Mouse (Mus musculus): ENCODE results near the gene Ccdc85c. TPM values are rescaled to one million over a fixed set of nuclear protein-coding genes. Genes with fewer than 3 reads are reported as not detected.

Gene Ccdc85c
- polyA plus RNA-seq, 1 experiment from 2014 or later: 7.5 TPM

- no peak for ATAC-seq
- H3K9ac ChIP-seq (ENCODE audit: low read depth, low read length): no peak overlapping the region
- no peaks in the 10 kb centered on the region for H3K27me3 ChIP-seq (replicated peaks; ENCODE audit: control insufficient read depth, insufficient read depth, low read length)
- H3K4me3 ChIP-seq (ENCODE audit: low read length): no peak overlapping the region
- no peak overlapping the region for H3K4me2 ChIP-seq (ENCODE audit: low read length)
- no peaks in the 10 kb centered on the region; the same call in 1 of the 2 replicates for H3K36me3 ChIP-seq (ENCODE audit: control insufficient read depth, insufficient read depth, low read length)
- WGBS: 91% methylated on average over 15 of the region's 15 CpGs
- H3K9me3 ChIP-seq (ENCODE audit: control insufficient read depth, low read length): no peaks in the 10 kb centered on the region
- no peak overlapping the region for H3K27ac ChIP-seq (ENCODE audit: low read depth, low read length)
- H3K4me1 ChIP-seq (ENCODE audit: control insufficient read depth, insufficient read depth, low read depth, low read length): peaks cover 36% of the 10 kb centered on the region
These were observed 64.6 kb downstream of the Ccdc85c start for GRCm38 (mm10) chr12:108210623-108211022.

GRCm38 (mm10) chr12:108208726-108209438 lies 66.3 kb downstream of the Ccdc85c start:
- Histone ChIP-seq H3K4me1 (ENCODE audit: control insufficient read depth, insufficient read depth, low read depth, low read length) (peaks cover 29% of the 10 kb centered on the region), H3K27ac (ENCODE audit: low read depth, low read length) (peak overlapping the region; percentile 9; the same call in 1 of the 2 replicates), H3K36me3 (ENCODE audit: control insufficient read depth, insufficient read depth, low read length) (peaks cover 2% of the 10 kb centered on the region; the same call in 1 of the 2 replicates), H3K4me3 (ENCODE audit: low read length) (no peak overlapping the region), H3K9ac (ENCODE audit: low read depth, low read length) (no peak overlapping the region; the same call in 1 of the 2 replicates), H3K4me2 (ENCODE audit: low read length) (no peak overlapping the region), H3K9me3 (ENCODE audit: control insufficient read depth, low read length) (no peaks in the 10 kb centered on the region), H3K27me3 (replicated peaks; ENCODE audit: control insufficient read depth, insufficient read depth, low read length) (no peaks in the 10 kb centered on the region)
- 27% methylated on average over 13 of the region's 13 CpGs for WGBS
- ATAC-seq: peak; percentile 15; the same call in 1 of the 2 replicates

GRCm38 (mm10) chr12:108208216-108208615 lies 67.0 kb downstream of the Ccdc85c start:
- Histone ChIP-seq H3K4me1 (ENCODE audit: control insufficient read depth, insufficient read depth, low read depth, low read length) (peaks cover 22% of the 10 kb centered on the region), H3K36me3 (ENCODE audit: control insufficient read depth, insufficient read depth, low read length) (peaks cover 2% of the 10 kb centered on the region; the same call in 1 of the 2 replicates), H3K4me3 (ENCODE audit: low read length) (no peak overlapping the region), H3K27me3 (replicated peaks; ENCODE audit: control insufficient read depth, insufficient read depth, low read length) (no peaks in the 10 kb centered on the region), H3K4me2 (ENCODE audit: low read length) (no peak overlapping the region), H3K9me3 (ENCODE audit: control insufficient read depth, low read length) (no peaks in the 10 kb centered on the region), H3K27ac (ENCODE audit: low read depth, low read length) (no peak overlapping the region), H3K9ac (ENCODE audit: low read depth, low read length) (no peak overlapping the region)
- WGBS: 90% methylated on average over 9 of the region's 9 CpGs
- ATAC-seq: no peak

GRCm38 (mm10) chr12:108206641-108207040 lies 68.6 kb downstream of the Ccdc85c start:
- H3K27me3 ChIP-seq (replicated peaks; ENCODE audit: control insufficient read depth, insufficient read depth, low read length): no peaks in the 10 kb centered on the region
- H3K9me3 ChIP-seq (ENCODE audit: control insufficient read depth, low read length): no peaks in the 10 kb centered on the region
- WGBS: 10% methylated on average over 5 of the region's 5 CpGs
- H3K36me3 ChIP-seq (ENCODE audit: control insufficient read depth, insufficient read depth, low read length): peaks cover 8% of the 10 kb centered on the region
- no peak overlapping the region for H3K9ac ChIP-seq (ENCODE audit: low read depth, low read length)
- H3K4me3 ChIP-seq (ENCODE audit: low read length): no peak overlapping the region
- H3K27ac ChIP-seq (ENCODE audit: low read depth, low read length): no peak overlapping the region
- peak; percentile 74 for ATAC-seq
- no peak overlapping the region for H3K4me2 ChIP-seq (ENCODE audit: low read length)
- H3K4me1 ChIP-seq (ENCODE audit: control insufficient read depth, insufficient read depth, low read depth, low read length): peaks cover 7% of the 10 kb centered on the region; the same call in 1 of the 2 replicates

- no peaks in the 10 kb centered on the region for H3K9me3 ChIP-seq (ENCODE audit: control insufficient read depth, low read length)
- H3K4me3 ChIP-seq (ENCODE audit: low read length): no peak overlapping the region
- peaks cover 15% of the 10 kb centered on the region for H3K36me3 ChIP-seq (ENCODE audit: control insufficient read depth, insufficient read depth, low read length)
- 72% methylated on average over 12 of the region's 12 CpGs for WGBS
- H3K27me3 ChIP-seq (replicated peaks; ENCODE audit: control insufficient read depth, insufficient read depth, low read length): no peaks in the 10 kb centered on the region
- H3K27ac ChIP-seq (ENCODE audit: low read depth, low read length): no peak overlapping the region
- no peak for ATAC-seq
- H3K9ac ChIP-seq (ENCODE audit: low read depth, low read length): no peak overlapping the region
- no peak overlapping the region for H3K4me2 ChIP-seq (ENCODE audit: low read length)
- peaks cover 5% of the 10 kb centered on the region; the same call in 1 of the 2 replicates for H3K4me1 ChIP-seq (ENCODE audit: control insufficient read depth, insufficient read depth, low read depth, low read length)
These were observed 70.2 kb downstream of the Ccdc85c start for GRCm38 (mm10) chr12:108204978-108205377.

GRCm38 (mm10) chr12:108203895-108204294 lies 71.3 kb downstream of the Ccdc85c start:
- Histone ChIP-seq H3K4me1 (ENCODE audit: control insufficient read depth, insufficient read depth, low read depth, low read length) (no peaks in the 10 kb centered on the region), H3K4me2 (ENCODE audit: low read length) (no peak overlapping the region), H3K27ac (ENCODE audit: low read depth, low read length) (no peak overlapping the region), H3K36me3 (ENCODE audit: control insufficient read depth, insufficient read depth, low read length) (peaks cover 24% of the 10 kb centered on the region), H3K9ac (ENCODE audit: low read depth, low read length) (no peak overlapping the region), H3K27me3 (replicated peaks; ENCODE audit: control insufficient read depth, insufficient read depth, low read length) (no peaks in the 10 kb centered on the region), H3K4me3 (ENCODE audit: low read length) (no peak overlapping the region), H3K9me3 (ENCODE audit: control insufficient read depth, low read length) (no peaks in the 10 kb centered on the region)
- 63% methylated on average over 8 of the region's 8 CpGs for WGBS
- ATAC-seq: no peak

- no peaks in the 10 kb centered on the region for H3K9me3 ChIP-seq (ENCODE audit: control insufficient read depth, low read length)
- peaks cover 43% of the 10 kb centered on the region for H3K36me3 ChIP-seq (ENCODE audit: control insufficient read depth, insufficient read depth, low read length)
- no peak for ATAC-seq
- no peaks in the 10 kb centered on the region for H3K4me1 ChIP-seq (ENCODE audit: control insufficient read depth, insufficient read depth, low read depth, low read length)
- H3K4me2 ChIP-seq (ENCODE audit: low read length): no peak overlapping the region
- no peak overlapping the region for H3K9ac ChIP-seq (ENCODE audit: low read depth, low read length)
- 85% methylated on average over 1 of the region's 1 CpGs for WGBS
- H3K27ac ChIP-seq (ENCODE audit: low read depth, low read length): no peak overlapping the region
- H3K4me3 ChIP-seq (ENCODE audit: low read length): no peak overlapping the region
- no peaks in the 10 kb centered on the region for H3K27me3 ChIP-seq (replicated peaks; ENCODE audit: control insufficient read depth, insufficient read depth, low read length)
These were observed 75.1 kb downstream of the Ccdc85c start for GRCm38 (mm10) chr12:108200094-108200493.

GRCm38 (mm10) chr12:108198447-108198846 lies 76.8 kb downstream of the Ccdc85c start:
- Histone ChIP-seq H3K4me3 (ENCODE audit: low read length) (no peak overlapping the region), H3K27ac (ENCODE audit: low read depth, low read length) (no peak overlapping the region), H3K4me1 (ENCODE audit: control insufficient read depth, insufficient read depth, low read depth, low read length) (no peaks in the 10 kb centered on the region), H3K36me3 (ENCODE audit: control insufficient read depth, insufficient read depth, low read length) (peaks cover 51% of the 10 kb centered on the region), H3K9ac (ENCODE audit: low read depth, low read length) (no peak overlapping the region), H3K4me2 (ENCODE audit: low read length) (no peak overlapping the region), H3K27me3 (replicated peaks; ENCODE audit: control insufficient read depth, insufficient read depth, low read length) (no peaks in the 10 kb centered on the region), H3K9me3 (ENCODE audit: control insufficient read depth, low read length) (no peaks in the 10 kb centered on the region)
- no peak for ATAC-seq
- WGBS: 88% methylated on average over 4 of the region's 4 CpGs

- no peak for ATAC-seq
- Histone ChIP-seq H3K9ac (ENCODE audit: low read depth, low read length) (no peak overlapping the region), H3K36me3 (ENCODE audit: control insufficient read depth, insufficient read depth, low read length) (peaks cover 48% of the 10 kb centered on the region), H3K27ac (ENCODE audit: low read depth, low read length) (no peak overlapping the region), H3K4me3 (ENCODE audit: low read length) (no peak overlapping the region), H3K9me3 (ENCODE audit: control insufficient read depth, low read length) (no peaks in the 10 kb centered on the region), H3K4me2 (ENCODE audit: low read length) (no peak overlapping the region), H3K4me1 (ENCODE audit: control insufficient read depth, insufficient read depth, low read depth, low read length) (no peaks in the 10 kb centered on the region), H3K27me3 (replicated peaks; ENCODE audit: control insufficient read depth, insufficient read depth, low read length) (no peaks in the 10 kb centered on the region)
- 95% methylated on average over 11 of the region's 11 CpGs for WGBS
These were observed 79.5 kb downstream of the Ccdc85c start for GRCm38 (mm10) chr12:108195761-108196160.
